Mouse (Mus musculus) stomach, embryonic 16.5 days (tissue): ENCODE data around the gene Trmt1. TPM values are rescaled to one million over a fixed set of nuclear protein-coding genes. Genes with fewer than 3 reads are reported as not detected.

Experiments used
- ATAC-seq: fragments of 200-750 bp; cut with Nextera tagmentation; 2 replicates; pipeline ENCODE4 v1.8.0; 2017; ENCODE audit warnings: moderate number of reproducible peaks, moderate TSS enrichment; ENCODE audit not compliant: insufficient read depth, low FRiP score
- H3K27ac ChIP-seq: fragments of 300-500 bp; sonication (generic); 2 replicates; pipeline ENCODE4 v1.5.1; 2014; ENCODE audit warnings: low read length
- H3K27me3 ChIP-seq: fragments of 300-500 bp; sonication (generic); 2 replicates; pipeline ENCODE4 v1.6.1; 2014; ENCODE audit warnings: low read length, control low read depth, mixed read lengths; ENCODE audit not compliant: control insufficient read depth, insufficient read depth
- H3K36me3 ChIP-seq: fragments of 300-500 bp; sonication (generic); 2 replicates; pipeline ENCODE4 v1.6.1; 2014; ENCODE audit warnings: low read length; ENCODE audit not compliant: control insufficient read depth, insufficient read depth
- H3K4me1 ChIP-seq: fragments of 300-500 bp; sonication (generic); 2 replicates; pipeline ENCODE4 v1.6.1; 2014; ENCODE audit warnings: low read length, control low read depth, mixed read lengths; ENCODE audit not compliant: control insufficient read depth, insufficient read depth
- H3K4me2 ChIP-seq: fragments of 300-500 bp; sonication (generic); 2 replicates; pipeline ENCODE4 v1.6.1; 2014; ENCODE audit warnings: low read depth, low read length, mixed read lengths
- H3K4me3 ChIP-seq: fragments of 300-500 bp; sonication (generic); replicated peaks from 2 replicates; pipeline ENCODE4 v1.5.1; 2014; ENCODE audit warnings: mild to moderate bottlenecking, low read length
- H3K9ac ChIP-seq: fragments of 300-500 bp; sonication (generic); 2 replicates; pipeline ENCODE4 v1.6.1; 2014; ENCODE audit warnings: low read length
- H3K9me3 ChIP-seq: fragments of 300-500 bp; sonication (generic); replicated peaks from 2 replicates; pipeline ENCODE4 v1.6.1; 2016; ENCODE audit warnings: low read length, control low read depth; ENCODE audit not compliant: control insufficient read depth
- WGBS: fragments of 180-500 bp; shearing (Covaris S2); extraction: QIAGEN DNeasy Blood & Tissue Kit; methylation state at CpG from one replicate; pipeline ENCODE4 v1.1.7; 2014; 5-methylcytosine and 5-hydroxymethylcytosine counted together
- polyA plus RNA-seq: library from polyadenylated mRNA; unstranded; fragments of >200 nt; fragmentation: Nextera tagmentation; extraction: Ambion mirVana; gene quantifications from 2 replicates; pipeline ENCODE4 v1.2.1, GENCODE M21; 2015

The Trmt1 gene
- polyA plus RNA-seq, 1 experiment from 2014 or later = 53.7 TPM

DNA sequence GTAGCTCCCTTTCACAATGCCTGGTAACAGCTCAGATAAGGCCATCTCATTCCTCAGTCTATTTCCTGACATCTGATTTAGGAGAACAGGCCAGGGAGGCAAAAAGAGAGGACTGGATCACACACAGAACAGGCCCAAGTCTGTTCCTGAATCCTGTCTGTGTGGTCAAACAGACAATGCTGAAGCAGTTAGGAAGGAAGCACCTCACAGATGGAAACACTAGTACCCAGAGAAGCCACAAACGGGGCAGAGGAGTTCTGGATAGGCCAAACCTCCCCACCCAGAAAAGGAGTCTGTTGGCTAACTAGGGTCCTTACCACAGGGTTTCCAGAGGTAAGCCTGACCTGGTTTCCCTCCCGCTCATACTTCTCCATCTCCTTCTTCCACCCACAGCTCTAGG is 3.9 kb upstream of the Trmt1 start:
- Histone ChIP-seq H3K27me3 (no peaks in the 10 kb centered on the region), H3K4me2 (no peak overlapping the region), H3K4me1 (peaks cover 11% of the 10 kb centered on the region; the same call in 1 of the 2 replicates), H3K9ac (no peak overlapping the region), H3K36me3 (no peaks in the 10 kb centered on the region), H3K9me3 (no peaks in the 10 kb centered on the region), H3K27ac (no peak overlapping the region), H3K4me3 (no peak overlapping the region)
- 85% methylated on average over 2 of the region's 2 CpGs for WGBS
- ATAC-seq = no peak

- Histone ChIP-seq H3K4me2 (no peak overlapping the region), H3K4me3 (no peak overlapping the region), H3K9me3 (no peaks in the 10 kb centered on the region), H3K27ac (no peak overlapping the region), H3K36me3 (no peaks in the 10 kb centered on the region), H3K9ac (no peak overlapping the region), H3K4me1 (peaks cover 18% of the 10 kb centered on the region), H3K27me3 (no peaks in the 10 kb centered on the region)
- ATAC-seq = no peak
- WGBS = 60% methylated on average over 3 of the region's 3 CpGs
Observed at GRCm38 (mm10) chr8:84684537-84684936, 1.6 kb upstream of the Trmt1 start.

DNA sequence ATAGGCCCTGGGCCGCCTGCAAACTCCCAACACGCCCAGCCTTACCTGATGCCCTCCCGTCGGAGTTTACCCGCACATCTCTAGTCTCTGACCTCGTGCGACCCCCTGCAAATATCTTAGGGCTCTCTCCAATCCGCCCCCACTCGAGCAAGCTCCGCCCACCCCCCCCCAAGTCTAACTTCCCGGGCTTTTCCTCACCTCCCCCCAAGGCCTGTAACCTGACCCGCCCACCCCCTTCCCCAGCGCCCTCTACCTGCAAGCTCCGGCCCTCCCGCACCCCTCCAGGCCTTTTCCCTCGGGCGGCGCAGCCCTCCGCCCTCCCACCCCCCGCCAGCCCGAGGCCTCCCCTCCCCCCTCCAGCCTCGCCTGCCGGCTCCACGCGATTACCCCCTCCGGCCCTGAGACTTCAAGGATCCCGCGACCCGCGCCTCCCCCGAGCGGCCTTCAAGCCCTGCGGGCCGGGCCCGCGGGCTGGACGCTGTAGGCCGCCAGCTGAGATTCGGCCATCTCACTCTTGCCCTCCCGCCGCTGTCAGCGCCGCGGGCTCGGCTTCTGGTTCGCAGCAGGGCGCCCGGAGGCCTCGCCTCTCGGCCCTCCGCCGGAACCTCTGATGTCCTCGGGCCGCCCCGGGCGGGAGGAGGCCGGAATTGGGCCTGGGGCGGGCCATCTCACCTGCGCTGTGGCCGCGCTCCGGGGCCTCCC is 1.0 kb downstream of the Trmt1 start:
- H3K36me3 ChIP-seq = no peaks in the 10 kb centered on the region
- WGBS = 1% methylated on average over 57 of the region's 62 CpGs
- peaks cover 29% of the 10 kb centered on the region for H3K4me1 ChIP-seq
- H3K4me3 ChIP-seq = peak overlapping the region; percentile 100
- H3K9ac ChIP-seq = peak overlapping the region; percentile 100
- ATAC-seq = peak; percentile 41
- peak overlapping the region; percentile 82 for H3K4me2 ChIP-seq
- H3K27me3 ChIP-seq = no peaks in the 10 kb centered on the region
- no peaks in the 10 kb centered on the region for H3K9me3 ChIP-seq
- H3K27ac ChIP-seq = peak overlapping the region; percentile 96

DNA sequence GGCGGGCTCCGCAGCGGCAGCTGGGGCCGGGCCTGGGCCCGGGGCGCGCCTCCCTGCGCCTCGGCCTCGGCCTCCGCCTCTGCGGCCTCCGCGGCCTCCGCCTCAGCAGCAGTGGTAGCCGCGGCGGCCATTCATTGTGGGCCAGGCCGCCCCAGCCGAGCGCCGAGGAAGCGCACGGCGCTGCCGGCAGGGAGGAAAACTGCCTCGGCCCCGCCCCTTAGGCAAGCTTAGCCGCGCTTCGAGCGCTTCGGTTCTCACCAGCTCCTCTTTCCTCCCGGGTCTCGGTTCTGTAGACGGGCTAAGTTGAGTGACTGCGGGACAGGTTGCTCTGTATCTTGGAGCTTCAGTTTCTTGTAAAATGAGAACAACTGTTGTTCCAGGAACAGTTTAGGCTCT is 1.6 kb downstream of the Trmt1 start, which contains the start of gene Nacc1:
Gene Nacc1 (minus strand): TSS at position 158 of the 396 bp plus-strand sequence.
- H3K27ac ChIP-seq = peak within 1 kb of the TSS; percentile 96
- under 1% methylated on average over 36 of the region's 37 CpGs for WGBS
- H3K36me3 ChIP-seq = no peaks in the 10 kb centered on the region
- ATAC-seq = peak; percentile 85
- peaks cover 29% of the 10 kb centered on the region for H3K4me1 ChIP-seq
- peak within 1 kb of the TSS; percentile 100 for H3K4me3 ChIP-seq
- peak within 1 kb of the TSS; percentile 100 for H3K9ac ChIP-seq
- H3K27me3 ChIP-seq = no peaks in the 10 kb centered on the region
- no peaks in the 10 kb centered on the region for H3K9me3 ChIP-seq
- peak within 1 kb of the TSS; percentile 82 for H3K4me2 ChIP-seq

DNA sequence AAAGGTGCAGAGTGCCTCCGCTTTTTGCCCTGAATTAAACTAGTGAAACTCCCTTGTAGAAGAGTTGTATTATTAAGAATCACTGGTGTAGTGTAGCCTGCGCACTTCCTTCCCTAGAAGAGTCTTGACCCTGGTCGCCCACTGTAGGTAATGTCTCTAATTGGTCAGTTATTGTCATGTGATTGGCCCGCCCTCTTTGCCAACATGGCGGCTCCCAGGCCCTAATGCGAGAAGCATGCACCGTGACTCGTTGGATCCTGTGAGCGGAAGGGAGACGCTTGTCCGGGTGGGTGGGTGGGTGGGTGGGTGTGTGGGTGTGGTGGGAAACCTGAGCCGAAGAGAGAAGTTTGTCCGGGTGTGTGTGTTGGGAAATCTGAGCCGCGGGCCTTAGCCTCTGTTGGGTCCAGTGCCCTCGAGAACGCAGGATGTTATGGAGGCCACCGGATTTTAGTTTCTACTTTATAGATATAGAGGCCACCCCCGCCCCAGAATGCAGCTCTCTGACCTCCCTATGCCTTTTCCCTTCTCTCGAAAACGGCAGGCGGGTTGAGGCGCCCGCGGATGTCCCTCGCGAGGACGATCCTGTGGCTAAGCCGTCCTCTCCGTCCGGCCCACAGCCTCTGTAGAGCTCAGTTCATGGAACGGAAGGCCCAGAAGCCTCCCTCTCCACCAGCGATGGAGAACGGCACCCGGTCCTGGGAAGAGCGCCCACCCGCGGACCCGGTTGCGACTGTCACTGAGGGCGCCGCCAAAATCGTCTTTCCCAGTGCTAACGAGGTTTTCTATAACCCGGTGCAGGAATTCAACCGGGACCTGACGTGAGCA is 3.2 kb downstream of the Trmt1 start:
- peak overlapping the region; percentile 88 for H3K4me3 ChIP-seq
- peak; percentile 90 for ATAC-seq
- no peaks in the 10 kb centered on the region for H3K27me3 ChIP-seq
- peak overlapping the region; percentile 96 for H3K4me2 ChIP-seq
- H3K4me1 ChIP-seq = peaks cover 29% of the 10 kb centered on the region
- peak overlapping the region; percentile 83 for H3K9ac ChIP-seq
- H3K36me3 ChIP-seq = no peaks in the 10 kb centered on the region
- no peaks in the 10 kb centered on the region for H3K9me3 ChIP-seq
- H3K27ac ChIP-seq = peak overlapping the region; percentile 72
- under 1% methylated on average over 47 of the region's 47 CpGs for WGBS

DNA sequence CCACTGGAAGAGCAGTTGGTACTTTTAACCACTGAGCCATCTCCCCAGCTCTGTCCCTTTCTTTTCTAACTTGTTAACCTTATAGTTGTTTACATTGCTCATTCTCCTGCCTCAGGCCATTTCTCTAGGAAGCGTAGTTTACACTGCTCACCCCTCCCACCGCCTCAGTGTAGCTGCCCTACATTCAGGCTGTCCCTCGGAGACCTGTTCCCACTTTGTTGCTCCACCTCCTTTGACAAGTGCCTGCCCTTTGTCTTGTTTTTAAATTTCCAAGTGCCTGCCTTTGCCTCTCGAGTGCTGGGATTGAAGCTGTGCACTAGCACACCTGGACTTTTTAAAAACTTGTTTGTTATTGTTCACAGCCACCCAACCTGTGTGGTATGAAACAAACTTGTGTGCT is 7.2 kb downstream of the Trmt1 start:
- no peak overlapping the region for H3K9ac ChIP-seq
- no peaks in the 10 kb centered on the region for H3K27me3 ChIP-seq
- H3K9me3 ChIP-seq = no peaks in the 10 kb centered on the region
- H3K36me3 ChIP-seq = peaks cover 7% of the 10 kb centered on the region
- no peak for ATAC-seq
- WGBS = 43% methylated on average over 4 of the region's 4 CpGs
- H3K4me3 ChIP-seq = no peak overlapping the region
- H3K4me2 ChIP-seq = no peak overlapping the region
- no peak overlapping the region for H3K27ac ChIP-seq
- H3K4me1 ChIP-seq = peaks cover 15% of the 10 kb centered on the region

- peaks cover 7% of the 10 kb centered on the region for H3K4me1 ChIP-seq
- H3K9ac ChIP-seq = no peak overlapping the region
- ATAC-seq = no peak
- no peaks in the 10 kb centered on the region for H3K9me3 ChIP-seq
- no peak overlapping the region for H3K27ac ChIP-seq
- H3K4me2 ChIP-seq = no peak overlapping the region
- peaks cover 7% of the 10 kb centered on the region for H3K36me3 ChIP-seq
- H3K27me3 ChIP-seq = no peaks in the 10 kb centered on the region
- 90% methylated on average over 6 of the region's 6 CpGs for WGBS
- no peak overlapping the region for H3K4me3 ChIP-seq
Observed at GRCm38 (mm10) chr8:84695140-84695539, 9.0 kb downstream of the Trmt1 start.

DNA sequence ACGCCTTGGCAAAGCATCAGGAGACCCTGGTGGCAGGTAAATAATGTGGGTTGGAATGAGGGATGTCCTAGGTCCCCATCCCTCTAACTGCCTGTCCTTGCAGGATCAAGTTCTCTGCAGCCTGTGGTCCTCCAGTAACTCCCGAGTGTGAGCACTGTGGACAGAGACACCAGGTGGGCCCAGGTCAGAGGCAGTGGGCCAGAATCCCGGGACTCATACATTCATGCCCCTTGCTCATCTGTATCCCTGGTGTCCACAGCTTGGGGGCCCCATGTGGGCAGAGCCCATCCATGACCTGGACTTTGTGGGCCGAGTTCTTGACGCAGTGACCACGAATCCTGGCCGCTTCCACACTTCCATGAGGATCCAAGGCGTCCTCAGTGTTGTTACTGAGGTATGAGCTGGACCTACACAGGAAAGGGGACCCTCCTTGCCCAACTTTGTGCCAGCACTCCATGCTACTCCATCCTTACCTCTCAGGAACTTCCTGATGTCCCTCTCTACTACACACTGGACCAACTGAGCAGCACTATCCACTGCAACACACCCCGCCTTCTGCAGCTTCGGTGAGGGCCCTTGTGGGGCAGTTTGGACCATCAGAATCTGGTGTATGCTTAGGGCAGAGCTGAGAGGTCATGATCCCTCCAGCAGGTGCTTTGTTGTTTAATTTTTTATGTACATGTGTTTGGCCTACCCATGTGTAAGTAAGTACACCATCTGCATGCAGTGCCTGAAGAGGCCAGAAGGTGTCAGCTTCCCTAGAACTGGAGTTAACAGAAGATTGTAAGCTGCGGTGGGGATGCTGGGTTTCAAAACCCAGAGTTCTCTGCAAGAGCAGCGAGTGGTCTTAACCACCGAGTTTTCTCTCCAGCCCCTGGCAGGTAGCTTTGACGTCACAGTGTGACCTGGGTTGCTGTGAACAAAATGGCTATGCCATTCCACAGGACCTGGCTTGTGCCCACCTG is 11.3 kb downstream of the Trmt1 start:
- Histone ChIP-seq H3K4me1 (peaks cover 7% of the 10 kb centered on the region; the same call in 1 of the 2 replicates), H3K36me3 (peaks cover 7% of the 10 kb centered on the region), H3K9ac (no peak overlapping the region), H3K27ac (no peak overlapping the region), H3K4me2 (no peak overlapping the region), H3K27me3 (peaks cover under 1% of the 10 kb centered on the region; the same call in 1 of the 2 replicates), H3K9me3 (no peaks in the 10 kb centered on the region), H3K4me3 (no peak overlapping the region)
- no peak for ATAC-seq
- 85% methylated on average over 14 of the region's 14 CpGs for WGBS
